Mouse (Mus musculus) lung, postnatal 0 days (tissue): ENCODE measurements around the gene Pik3cd.

Experiments used
- CTCF ChIP-seq: IDR thresholded peaks from 2 replicates; pipeline ENCODE4 v1.5.1; 2016; ENCODE audit warnings: antibody characterized with exemption, mild to moderate bottlenecking
- EP300 ChIP-seq: IDR thresholded peaks from 2 replicates; pipeline ENCODE4 v1.6.1; 2016; ENCODE audit warnings: antibody characterized with exemption, mild to moderate bottlenecking, control low read depth

DNA sequence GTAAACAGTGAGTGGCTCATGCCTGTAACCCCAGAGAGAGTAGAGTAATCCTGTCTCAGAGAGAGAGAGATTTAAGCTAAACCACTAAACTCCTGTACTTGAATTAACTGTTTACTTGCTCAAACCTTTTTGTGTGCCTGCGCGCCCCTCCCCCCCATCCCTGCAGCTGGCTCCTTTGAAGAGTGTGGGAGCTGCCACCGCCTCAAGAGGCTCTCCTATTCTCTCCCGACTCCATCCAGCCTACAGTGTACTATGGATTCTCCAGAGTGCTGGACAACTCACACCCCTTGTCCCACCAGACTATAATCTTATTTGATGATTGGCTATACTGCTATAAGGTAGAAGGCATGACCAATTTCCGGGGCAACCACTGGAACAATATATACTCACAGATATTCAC is 48.3 kb upstream of the Pik3cd start:
- TF ChIP-seq CTCF (no peak), EP300 (no peak)
